Mouse (Mus musculus) heart, postnatal 14 days (tissue): ENCODE data around the gene Sgsh. TPM values are rescaled to one million over a fixed set of nuclear protein-coding genes. Genes with fewer than 3 reads are reported as not detected.
A peak's percentile ranks its signal among the peaks of the same experiment; 100 is the strongest.
"Not testable (repeated sequence)": the region's sequence is repeated elsewhere in the genome, so short reads cannot be mapped to it uniquely, and the experiment has no call there.

Source experiments
- DNase-seq, 2 experiments: peaks; one replicate each; pipeline ENCODE4 v3.0.0; 2021 to 2022
- intact Hi-C: fragments of 180-260 bp; cut with DNase I; formaldehyde crosslinking; loops from one replicate; pipeline ENCODE4 v1.15.1; 2025
- long read RNA-seq, 2 experiments: library from polyadenylated mRNA; stranded (forward); transcript quantifications; one replicate each; pipeline ENCODE4 v2.0.0; 2021
- total RNA-seq, 2 experiments: library from RNA; stranded (reverse); gene quantifications; 2 replicates each; pipeline ENCODE4 v1.2.3; 2021

The Sgsh gene
- 1 to 10 TPM; 4.6 to 6.2 TPM for total RNA-seq
- long read RNA-seq, experiment 1, full-length matches to known transcripts, result 3 of 8 reads
- long read RNA-seq, experiment 1, partial matches to known transcripts, result 0 of 8 reads
- long read RNA-seq, experiment 1, other reads (novel, unspliced or antisense), result 5 of 8 reads
- long read RNA-seq, experiment 2, full-length matches to known transcripts, result 3 of 12 reads
- long read RNA-seq, experiment 2, partial matches to known transcripts, result 2 of 12 reads
- long read RNA-seq, experiment 2, other reads (novel, unspliced or antisense), result 7 of 12 reads

- peak; percentile 90 to 92 for DNase-seq
- intact Hi-C loops, result no loop called here
These were observed at the start of gene Sgsh, which contains the start of gene Slc26a11 for GRCm38 (mm10) chr11:119355443-119356385. Gene Sgsh, minus strand, starts transcription at chr11:119355536. Gene Slc26a11, plus strand, starts transcription at chr11:119355557.

GRCm38 (mm10) chr11:119404627-119405026 lies 49.3 kb upstream of the Sgsh start:
- intact Hi-C loops, result loop anchor here (2.0 to 5.0 kb wide), 2 partner anchors 42 to 62 kb away; no protein-coding TSS in a partner anchor
- peak; percentile 26 to 44 for DNase-seq

GRCm38 (mm10) chr11:119402501-119403160 lies 47.3 kb upstream of the Sgsh start:
- intact Hi-C loops, result loop anchor here (5.0 kb wide), 1 partner anchor 40 kb away; no protein-coding TSS in a partner anchor
- no peak for DNase-seq

- DNase-seq, result no peak
- intact Hi-C loops, result no loop called here
These were observed 41.1 kb upstream of the Sgsh start for GRCm38 (mm10) chr11:119396461-119396860.

- DNase-seq, result no peak
- intact Hi-C loops, result no loop called here
These were observed 40.6 kb upstream of the Sgsh start for GRCm38 (mm10) chr11:119395931-119396330.

- no peak for DNase-seq
- intact Hi-C loops, result no loop called here
These were observed 40.1 kb upstream of the Sgsh start for GRCm38 (mm10) chr11:119395394-119395793.

GRCm38 (mm10) chr11:119394210-119394609 lies 38.9 kb upstream of the Sgsh start:
- intact Hi-C loops, result no loop called here
- no peak for DNase-seq

- intact Hi-C loops, result no loop called here
- no peak for DNase-seq
These were observed 38.1 kb upstream of the Sgsh start for GRCm38 (mm10) chr11:119393483-119393804.

- intact Hi-C loops, result no loop called here
- DNase-seq, result peak; percentile 59 to 72
These were observed 37.6 kb upstream of the Sgsh start, which contains the start of gene Rnf213 for GRCm38 (mm10) chr11:119392800-119393482. Gene Rnf213, plus strand, starts transcription at chr11:119393100.

- DNase-seq, result peak; percentile 68 to 69
- intact Hi-C loops, result no loop called here
These were observed 36.8 kb upstream of the Sgsh start for GRCm38 (mm10) chr11:119392001-119392614.

- intact Hi-C loops, result no loop called here
- DNase-seq, result no peak
These were observed 36.2 kb upstream of the Sgsh start for GRCm38 (mm10) chr11:119391386-119392000.

GRCm38 (mm10) chr11:119390271-119391231 lies 35.2 kb upstream of the Sgsh start:
- intact Hi-C loops, result no loop called here
- DNase-seq, result peak; percentile 78 to 80

GRCm38 (mm10) chr11:119389851-119390270 lies 34.5 kb upstream of the Sgsh start:
- peak; percentile 86 to 92 for DNase-seq
- intact Hi-C loops, result loop anchor here (2.0 kb wide), 1 partner anchor 27 kb away; no protein-coding TSS in a partner anchor

GRCm38 (mm10) chr11:119387273-119387672 lies 31.9 kb upstream of the Sgsh start:
- DNase-seq, intact Hi-C loops: not testable (repeated sequence)

- no peak for DNase-seq
These were observed 31.0 kb upstream of the Sgsh start for GRCm38 (mm10) chr11:119386306-119386705.

GRCm38 (mm10) chr11:119384904-119385303 lies 29.6 kb upstream of the Sgsh start:
- no peak for DNase-seq
- intact Hi-C loops, result no loop called here

More at GRCm38 (mm10) chr11:119386306-119386705, 31.0 kb upstream of the Sgsh start:
- intact Hi-C loops, result no loop called here

GRCm38 (mm10) chr11:119382338-119382850 lies 27.1 kb upstream of the Sgsh start:
- DNase-seq, result no peak
- intact Hi-C loops, result no loop called here
